Mouse (Mus musculus) heart, adult 2 months (tissue): ENCODE results near the gene Catsperd.

Experiments used
- CTCF ChIP-seq: fragments of 200-600 bp; IDR thresholded peaks from 2 replicates; pipeline ENCODE4 v1.8.1; 2022; ENCODE audit warnings: antibody characterized with exemption, mild to moderate bottlenecking, moderate library complexity
- POLR2A ChIP-seq: fragments of 200-500 bp; IDR thresholded peaks from 2 replicates; pipeline ENCODE4 v1.6.1; 2011; ENCODE audit warnings: mild to moderate bottlenecking, low read depth, low read length, control low read depth; ENCODE audit not compliant: insufficient read depth

- TF ChIP-seq POLR2A (no peak), CTCF (no peak)
Measured at GRCm38 (mm10) chr17:56587773-56588172, 40.2 kb upstream of the Catsperd start.
